In genomic region chr6:89000359-89000758, GRCm38 (mm10) we compare ENCODE assay signal across 11 mouse cellular contexts.
DNase-seq lines count a peak whose midpoint lies in the region; ATAC-seq lines count a peak whose summit lies in the region.
"Had no signal": no experiment of that assay in that cellular context is flagged by ENCODE, and none has a peak within 500 bp of the region (broad histone marks: within the 10 kb centered on the region; RNA-seq: fewer than 3 reads in every experiment).

No protein-coding gene starts in this region.

- no peak for DNase-seq in heart, postnatal 25 days (ENCODE audit: low spot score)
- DNase-seq in hindbrain, embryonic 10.5 days (ENCODE audit: low spot score): no peak
- peak; percentile 36 to 58 for DNase-seq in kidney, postnatal 4 days
- DNase-seq in layer of hippocampus, adult 11-12 months (ENCODE audit: low spot score): no peak
- DNase-seq in urinary bladder, postnatal 36 days (ENCODE audit: low spot score in 2 of 2): no peak
- DNase-seq: cerebellum, adult 11 months; right cerebral cortex, postnatal 4 days had no signal

- no peaks in the 10 kb centered on the region for H3K36me3 ChIP-seq in heart, embryonic 13.5 days
- H3K36me3 ChIP-seq in hindbrain, embryonic 10.5 days: no peaks in the 10 kb centered on the region
- H3K36me3 ChIP-seq in neural tube, embryonic 13.5 days: no peaks in the 10 kb centered on the region
- H3K36me3 ChIP-seq: liver, embryonic 15.5 days had no signal

- no peak overlapping the region for H3K9ac ChIP-seq in heart, embryonic 13.5 days
- H3K9ac ChIP-seq in neural tube, embryonic 13.5 days: no peak overlapping the region
- H3K9ac ChIP-seq: liver, embryonic 15.5 days had no signal

- no peaks in the 10 kb centered on the region for H3K27me3 ChIP-seq in heart, embryonic 13.5 days (replicated peaks)
- no peaks in the 10 kb centered on the region for H3K27me3 ChIP-seq in hindbrain, embryonic 10.5 days (ENCODE audit: insufficient read depth, poor library complexity, severe bottlenecking)
- H3K27me3 ChIP-seq in neural tube, embryonic 13.5 days: peaks cover 38% of the 10 kb centered on the region

- WGBS in heart, embryonic 13.5 days: 33% methylated on average over 14 of the region's 14 CpGs
- WGBS in hindbrain, embryonic 10.5 days: 19% methylated on average over 14 of the region's 14 CpGs
- WGBS in neural tube, embryonic 13.5 days: 22% methylated on average over 14 of the region's 14 CpGs

- intact Hi-C loops in heart, postnatal 25 days (cut with DNase I): no loop called here

- no peak overlapping the region for H3K4me3 ChIP-seq in heart, embryonic 13.5 days
- H3K4me3 ChIP-seq in hindbrain, embryonic 10.5 days: 0 out of 2 replicates have a peak overlapping the region, but pooled peaks have one; percentile 21
- H3K4me3 ChIP-seq in neural tube, embryonic 13.5 days: no peak overlapping the region
- H3K4me3 ChIP-seq: liver, embryonic 15.5 days had no signal

- H3K4me1 ChIP-seq in heart, embryonic 13.5 days: peaks cover 8% of the 10 kb centered on the region
- peaks cover 34% of the 10 kb centered on the region for H3K4me1 ChIP-seq in hindbrain, embryonic 10.5 days (replicated peaks)
- H3K4me1 ChIP-seq in neural tube, embryonic 13.5 days (replicated peaks): peaks cover 21% of the 10 kb centered on the region
- H3K4me1 ChIP-seq: liver, embryonic 15.5 days had no signal

- ATAC-seq in heart, embryonic 13.5 days (ENCODE audit: extremely low read depth, insufficient number of reproducible peaks, low FRiP score, low TSS enrichment): no peak
- no peak for ATAC-seq in neural tube, embryonic 13.5 days (ENCODE audit: low read depth)
- ATAC-seq in monocyte, adult 5-6 weeks (replicated peaks; ENCODE audit: insufficient number of reproducible peaks, low FRiP score, low TSS enrichment, poor library complexity, severe bottlenecking): no peak

- H3K9me3 ChIP-seq in heart, embryonic 13.5 days: no peaks in the 10 kb centered on the region
- no peaks in the 10 kb centered on the region for H3K9me3 ChIP-seq in hindbrain, embryonic 10.5 days
- no peaks in the 10 kb centered on the region for H3K9me3 ChIP-seq in neural tube, embryonic 13.5 days
- H3K9me3 ChIP-seq: liver, embryonic 15.5 days had no signal

- H3K4me2 ChIP-seq in heart, embryonic 13.5 days: peak overlapping the region; percentile 13; the same call in 1 of the 2 replicates
- 0 out of 2 replicates have a peak overlapping the region, but pooled peaks have one; percentile 7 for H3K4me2 ChIP-seq in neural tube, embryonic 13.5 days
- H3K4me2 ChIP-seq: liver, embryonic 15.5 days had no signal

- no peak overlapping the region for H3K27ac ChIP-seq in heart, embryonic 13.5 days (replicated peaks)
- peak overlapping the region; percentile 71 for H3K27ac ChIP-seq in hindbrain, embryonic 10.5 days
- H3K27ac ChIP-seq in neural tube, embryonic 13.5 days (replicated peaks): no peak overlapping the region
- H3K27ac ChIP-seq: liver, embryonic 15.5 days had no signal

Comparison
In these comparisons a context has a peak if more than half of its experiments do, and no peak if none do; other contexts are left out.
1. DNase-seq: peak in kidney, postnatal 4 days (2 of 2); none in heart, postnatal 25 days (single experiment), hindbrain, embryonic 10.5 days (single experiment), layer of hippocampus, adult 11-12 months (single experiment) and urinary bladder, postnatal 36 days (0 of 2).